Mouse (Mus musculus) embryonic facial prominence, embryonic 10.5 days (tissue): ENCODE measurements around the gene Ffar4. TPM values are rescaled to one million over a fixed set of nuclear protein-coding genes. Genes with fewer than 3 reads are reported as not detected.

Source experiments
- DNase-seq: peaks from one replicate; pipeline ENCODE4 v3.0.0-alpha.2; 2017; ENCODE audit warnings: low spot score
- H3K27ac ChIP-seq: fragments of 300-500 bp; sonication (generic); replicated peaks from 2 replicates; pipeline ENCODE4 v1.5.1; 2016; ENCODE audit warnings: mild to moderate bottlenecking
- H3K27me3 ChIP-seq: fragments of 300-500 bp; sonication (generic); replicated peaks from 2 replicates; pipeline ENCODE4 v1.6.1; 2016; ENCODE audit warnings: low read depth, mild to moderate bottlenecking; ENCODE audit not compliant: poor library complexity, severe bottlenecking
- H3K36me3 ChIP-seq: fragments of 300-500 bp; sonication (generic); replicated peaks from 2 replicates; pipeline ENCODE4 v1.6.1; 2016; ENCODE audit warnings: mild to moderate bottlenecking, moderate library complexity
- H3K4me1 ChIP-seq: fragments of 300-500 bp; sonication (generic); 2 replicates; pipeline ENCODE4 v1.6.1; 2016
- H3K4me3 ChIP-seq: fragments of 300-500 bp; sonication (generic); 2 replicates; pipeline ENCODE4 v1.5.1; 2016; ENCODE audit warnings: mild to moderate bottlenecking, moderate library complexity
- H3K9me3 ChIP-seq: fragments of 300-500 bp; sonication (generic); 2 replicates; pipeline ENCODE4 v1.6.1; 2016; ENCODE audit warnings: mild to moderate bottlenecking
- WGBS: fragments of 180-500 bp; shearing (Covaris S2); methylation state at CpG from one replicate; pipeline ENCODE4 v1.1.7; 2016; 5-methylcytosine and 5-hydroxymethylcytosine counted together
- polyA plus RNA-seq: library from polyadenylated mRNA; unstranded; fragments of >200 nt; fragmentation: Nextera tagmentation; extraction: Ambion mirVana; gene quantifications from 2 replicates; pipeline ENCODE4 v1.2.1, GENCODE M21; 2016

Gene Ffar4
- polyA plus RNA-seq, 1 experiment from 2014 or later: not detected

DNA sequence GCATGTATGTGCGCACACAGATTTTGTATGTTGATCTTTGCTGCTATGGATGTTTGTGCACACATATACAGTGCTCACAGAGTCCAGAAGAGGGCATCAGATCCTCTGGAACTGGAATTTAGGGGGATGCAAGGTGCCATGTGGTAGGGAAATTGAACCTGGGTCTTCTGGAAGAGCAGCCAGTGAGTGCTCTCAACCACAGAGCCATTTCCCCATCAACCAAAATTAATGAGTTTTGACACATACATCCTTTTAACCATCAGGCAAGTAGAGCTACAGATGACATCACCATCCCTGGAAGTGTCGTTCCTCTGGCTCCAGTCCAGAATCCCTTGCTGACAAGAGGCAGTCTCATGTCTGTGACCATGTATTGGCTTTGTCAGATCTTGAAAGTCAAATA is 20.6 kb upstream of the Ffar4 start:
- no peak for DNase-seq
- Histone ChIP-seq H3K27ac (no peak overlapping the region), H3K36me3 (peaks cover 43% of the 10 kb centered on the region), H3K9me3 (no peaks in the 10 kb centered on the region), H3K27me3 (no peaks in the 10 kb centered on the region), H3K4me1 (no peaks in the 10 kb centered on the region), H3K4me3 (no peak overlapping the region)
- WGBS: 85% methylated on average over 2 of the region's 2 CpGs

DNA sequence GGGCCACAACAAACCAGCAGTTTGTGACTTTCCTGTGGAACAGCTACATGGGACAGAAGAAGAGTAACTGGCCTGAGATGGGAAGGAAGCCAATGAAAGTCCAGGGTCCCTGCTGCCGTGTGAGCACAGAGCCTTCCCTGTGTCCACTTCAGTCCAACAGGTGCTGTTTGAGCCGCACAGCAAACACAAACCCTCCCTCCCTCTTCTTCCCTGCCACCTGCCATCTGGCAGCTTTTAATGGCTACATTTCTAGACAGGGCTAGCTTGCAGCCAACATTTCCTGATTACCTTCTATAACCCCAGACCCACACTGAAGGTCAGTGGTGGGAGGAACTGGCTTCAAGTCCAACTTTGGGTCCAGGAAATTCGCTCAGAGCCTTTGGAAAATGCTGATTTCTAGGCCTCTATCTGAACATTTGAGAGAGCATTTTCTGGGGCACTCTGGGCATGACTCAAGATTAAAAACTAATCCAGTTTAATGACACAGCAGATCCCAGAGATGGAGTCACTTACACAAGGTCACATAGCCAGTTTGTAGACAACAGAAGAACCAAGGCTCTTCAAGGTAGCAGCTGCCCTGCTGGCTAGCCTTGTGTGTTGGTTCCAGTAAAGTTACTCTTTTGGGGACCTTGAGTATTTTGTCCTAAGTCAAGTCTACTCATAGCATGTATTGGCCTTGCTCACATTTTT is 18.9 kb upstream of the Ffar4 start:
- 68% methylated on average over 3 of the region's 3 CpGs for WGBS
- Histone ChIP-seq H3K9me3 (no peaks in the 10 kb centered on the region), H3K36me3 (peaks cover 25% of the 10 kb centered on the region), H3K4me1 (no peaks in the 10 kb centered on the region), H3K4me3 (no peak overlapping the region), H3K27ac (no peak overlapping the region), H3K27me3 (no peaks in the 10 kb centered on the region)
- DNase-seq: no peak

DNA sequence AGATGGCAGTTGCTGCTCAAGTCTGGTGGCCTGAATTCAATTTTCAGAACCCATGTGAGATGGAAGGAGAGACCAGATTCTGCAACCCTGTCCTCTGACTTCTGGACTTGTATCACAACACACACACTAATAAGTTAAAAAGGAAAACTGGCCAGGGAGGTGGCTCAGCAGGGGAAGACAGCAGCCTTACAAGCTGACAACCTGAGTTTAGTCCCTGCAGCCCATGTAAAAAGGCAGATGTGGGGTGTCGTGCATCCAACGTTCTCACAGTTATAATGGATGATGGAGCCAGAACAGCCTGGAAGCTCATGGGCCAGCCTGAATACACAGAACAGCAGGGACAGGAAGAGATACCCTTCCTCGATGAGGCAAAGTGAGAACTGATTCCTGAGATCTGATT is 15.5 kb upstream of the Ffar4 start:
- DNase-seq: no peak
- WGBS: 79% methylated on average over 3 of the region's 3 CpGs
- Histone ChIP-seq H3K4me3 (no peak overlapping the region), H3K9me3 (no peaks in the 10 kb centered on the region), H3K36me3 (no peaks in the 10 kb centered on the region), H3K4me1 (no peaks in the 10 kb centered on the region), H3K27ac (no peak overlapping the region), H3K27me3 (no peaks in the 10 kb centered on the region; the same call in 1 of the 2 replicates)

DNA sequence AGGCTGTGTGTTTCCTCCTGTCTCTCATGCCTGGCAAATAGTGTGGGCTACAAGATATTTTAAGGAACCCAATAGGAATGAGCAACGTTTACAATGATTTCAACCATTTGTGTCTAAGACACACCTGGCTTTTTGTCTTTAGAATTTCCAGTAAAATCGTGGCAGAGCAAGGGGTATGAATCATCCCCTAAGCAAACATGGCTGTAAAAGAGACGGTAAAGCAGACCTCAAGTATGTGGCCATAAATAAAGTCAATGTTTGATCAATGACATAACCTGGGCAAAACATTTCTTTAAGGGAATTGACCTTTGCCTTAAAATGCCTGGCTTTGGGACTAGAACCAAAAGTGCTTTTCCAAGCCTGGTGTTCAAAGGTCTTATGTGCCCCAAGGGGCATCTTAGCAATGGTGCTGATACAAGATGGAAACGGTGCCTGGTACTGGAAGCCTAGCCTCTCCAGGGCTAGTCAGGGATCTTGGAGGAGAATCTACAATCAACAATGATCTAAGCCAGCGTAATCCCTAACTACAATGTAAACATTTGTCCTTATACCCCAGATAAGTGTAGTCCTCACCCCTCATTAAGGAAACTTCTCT is 13.8 kb upstream of the Ffar4 start:
- Histone ChIP-seq H3K36me3 (no peaks in the 10 kb centered on the region), H3K27me3 (no peaks in the 10 kb centered on the region; the same call in 1 of the 2 replicates), H3K4me3 (no peak overlapping the region), H3K9me3 (no peaks in the 10 kb centered on the region), H3K27ac (no peak overlapping the region), H3K4me1 (no peaks in the 10 kb centered on the region)
- DNase-seq: no peak
- WGBS: 81% methylated on average over 5 of the region's 5 CpGs

DNA sequence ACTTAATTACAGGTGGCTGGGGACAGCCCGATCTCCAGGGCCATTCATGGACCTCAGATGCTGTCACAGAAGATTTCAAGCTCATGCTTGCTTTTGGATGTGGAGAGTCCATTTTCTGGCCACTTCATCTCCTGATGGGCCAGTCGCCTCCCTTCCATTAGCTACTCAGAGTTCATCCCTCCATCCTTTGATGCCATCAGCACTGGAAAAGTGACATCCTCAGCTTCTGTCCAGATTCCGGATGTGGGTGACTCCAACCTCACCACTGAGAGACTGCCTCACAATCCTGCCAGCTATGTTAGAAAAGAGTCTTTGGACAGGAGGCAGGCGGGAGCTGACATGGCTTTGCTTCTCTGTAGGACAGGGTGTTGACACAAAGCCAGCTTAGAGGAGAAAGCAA is 11.0 kb upstream of the Ffar4 start:
- Histone ChIP-seq H3K9me3 (no peaks in the 10 kb centered on the region), H3K4me1 (no peaks in the 10 kb centered on the region), H3K27me3 (no peaks in the 10 kb centered on the region; the same call in 1 of the 2 replicates), H3K27ac (no peak overlapping the region), H3K4me3 (no peak overlapping the region), H3K36me3 (no peaks in the 10 kb centered on the region)
- 87% methylated on average over 4 of the region's 4 CpGs for WGBS
- DNase-seq: no peak

DNA sequence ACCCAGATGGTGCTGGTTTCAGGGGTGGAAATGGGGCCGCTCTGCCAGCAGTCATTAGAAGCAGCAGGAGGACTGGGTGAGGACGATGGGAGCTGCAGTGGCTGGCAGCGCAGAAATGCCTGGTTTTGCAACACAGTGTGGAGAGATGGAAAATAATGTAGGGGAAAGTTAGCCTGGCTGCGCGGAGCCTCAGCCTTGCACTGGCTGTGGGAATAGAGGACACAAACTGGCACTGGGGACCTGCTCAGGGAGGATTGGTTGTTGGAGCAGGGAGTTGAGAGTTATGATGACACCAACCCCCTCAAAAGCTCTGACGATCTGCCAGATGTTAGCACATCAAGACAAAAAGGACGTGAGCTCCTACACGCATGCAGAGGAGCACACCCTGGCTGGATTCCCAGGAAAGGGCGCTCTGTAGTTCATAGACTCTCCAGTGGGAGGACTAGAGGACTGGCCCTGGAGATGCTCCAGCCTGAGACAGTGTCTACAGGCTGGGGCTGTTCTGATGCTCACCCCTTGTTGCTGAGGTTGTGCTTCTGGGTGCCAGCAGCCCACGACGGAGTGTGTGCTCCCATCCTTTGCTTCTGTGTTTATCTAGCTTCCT is 9.8 kb upstream of the Ffar4 start:
- Histone ChIP-seq H3K27ac (no peak overlapping the region), H3K4me1 (no peaks in the 10 kb centered on the region), H3K9me3 (no peaks in the 10 kb centered on the region), H3K4me3 (no peak overlapping the region), H3K27me3 (no peaks in the 10 kb centered on the region; the same call in 1 of the 2 replicates), H3K36me3 (no peaks in the 10 kb centered on the region)
- 66% methylated on average over 11 of the region's 11 CpGs for whole genome bisulfite sequencing
- DNase-seq: peak; percentile 30

DNA sequence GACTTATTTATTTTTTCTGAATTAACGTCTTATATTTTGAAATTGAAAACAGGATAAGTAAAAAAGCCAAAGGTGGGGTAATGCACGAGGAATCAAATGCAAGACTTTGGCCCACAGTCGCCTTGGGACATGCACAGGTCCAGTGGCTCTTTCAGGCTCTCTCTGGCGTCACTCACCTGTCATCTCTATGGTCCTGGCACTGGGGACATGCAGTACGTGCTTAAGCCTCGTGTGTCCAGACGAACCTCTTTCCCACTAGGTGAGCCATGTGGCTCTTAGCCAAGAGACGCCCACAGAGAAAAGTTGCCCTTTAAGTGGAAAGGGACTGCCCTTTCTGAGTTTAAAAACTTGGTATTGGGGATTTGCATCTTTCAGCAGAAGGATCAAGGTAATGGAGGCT is 7.5 kb upstream of the Ffar4 start:
- H3K4me1 ChIP-seq: no peaks in the 10 kb centered on the region
- no peaks in the 10 kb centered on the region for H3K36me3 ChIP-seq
- peaks cover 11% of the 10 kb centered on the region for H3K27me3 ChIP-seq
- 84% methylated on average over 8 of the region's 8 CpGs for WGBS
- DNase-seq: no peak
- no peak overlapping the region for H3K4me3 ChIP-seq
- H3K27ac ChIP-seq: no peak overlapping the region
- no peaks in the 10 kb centered on the region for H3K9me3 ChIP-seq

DNA sequence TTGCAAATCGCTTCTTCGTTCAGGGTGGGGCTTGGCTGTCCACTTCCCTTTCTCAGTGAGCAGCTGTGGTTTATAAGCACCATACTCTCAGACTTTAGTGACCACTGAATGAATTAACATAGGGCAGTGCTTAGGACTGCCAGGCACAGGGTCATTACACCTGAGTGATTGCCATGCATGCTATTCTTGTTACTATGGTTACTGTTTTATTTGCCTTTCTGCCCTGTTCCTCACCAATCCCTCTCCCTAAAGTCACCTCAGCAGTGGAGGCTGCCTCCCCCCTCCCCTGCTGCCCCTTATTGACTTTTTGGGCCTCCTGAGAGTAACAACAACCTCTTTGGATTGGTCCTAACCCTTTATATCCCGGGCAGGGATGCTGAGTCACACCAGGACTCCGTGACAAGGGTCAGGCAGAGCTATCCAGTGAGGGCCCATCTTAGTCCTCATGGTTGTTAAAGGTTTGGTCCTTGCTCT is 5.3 kb upstream of the Ffar4 start:
- DNase-seq: no peak
- Histone ChIP-seq H3K4me1 (peaks cover 9% of the 10 kb centered on the region), H3K4me3 (no peak overlapping the region), H3K36me3 (no peaks in the 10 kb centered on the region), H3K9me3 (no peaks in the 10 kb centered on the region), H3K27ac (no peak overlapping the region), H3K27me3 (peaks cover 32% of the 10 kb centered on the region)
- WGBS: 72% methylated on average over 4 of the region's 4 CpGs

DNA sequence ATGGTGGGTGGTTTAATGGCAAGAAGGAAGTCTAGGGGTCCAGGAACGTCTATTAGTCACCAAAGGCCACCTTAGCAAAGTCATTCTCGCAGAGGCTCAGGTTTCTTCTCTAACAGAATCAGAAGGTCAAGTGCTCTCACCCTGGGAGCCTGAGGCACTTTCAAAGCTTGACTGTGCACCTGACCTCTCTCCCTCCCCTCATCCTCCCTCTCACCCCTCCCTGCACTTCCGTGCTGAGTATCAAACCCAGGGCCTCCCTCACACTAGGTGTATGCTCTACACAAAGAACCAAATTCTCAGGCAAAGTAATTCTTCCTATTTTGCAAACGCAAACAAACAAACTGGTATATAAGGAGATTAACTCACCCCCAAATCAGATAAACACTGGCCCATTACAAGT is 640 bp upstream of the Ffar4 start:
- no peaks in the 10 kb centered on the region for H3K9me3 ChIP-seq
- peaks cover 23% of the 10 kb centered on the region for H3K4me1 ChIP-seq
- no peak overlapping the region for H3K27ac ChIP-seq
- no peak overlapping the region for H3K4me3 ChIP-seq
- WGBS: 6% methylated on average over 4 of the region's 4 CpGs
- no peaks in the 10 kb centered on the region for H3K36me3 ChIP-seq
- DNase-seq: peak; percentile 36
- peaks cover 79% of the 10 kb centered on the region for H3K27me3 ChIP-seq

DNA sequence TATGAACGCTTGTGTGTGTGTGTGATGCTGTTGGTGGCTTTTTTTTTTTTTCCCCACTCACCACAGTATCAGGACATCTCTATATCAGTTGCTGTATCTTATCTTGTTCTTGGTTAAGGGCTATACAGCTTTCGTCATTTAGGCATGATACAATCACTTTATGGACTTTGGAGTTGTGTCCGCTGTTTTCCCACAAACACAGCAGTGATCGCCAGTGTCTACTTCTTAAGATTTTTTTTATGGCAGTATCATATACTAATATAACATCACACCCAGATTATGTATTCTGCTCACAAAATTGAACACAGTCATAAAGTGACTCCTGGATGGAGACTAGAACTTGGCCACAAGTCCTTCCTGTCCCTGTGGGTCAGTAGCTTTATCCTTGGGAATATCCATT is 11.0 kb downstream of the Ffar4 start:
- 90% methylated on average over 4 of the region's 4 CpGs for WGBS
- Histone ChIP-seq H3K9me3 (no peaks in the 10 kb centered on the region), H3K4me1 (no peaks in the 10 kb centered on the region), H3K4me3 (no peak overlapping the region), H3K27me3 (0 out of 2 replicates have a peak, but pooled peaks cover 11% of the 10 kb centered on the region), H3K27ac (no peak overlapping the region), H3K36me3 (no peaks in the 10 kb centered on the region)
- DNase-seq: no peak

DNA sequence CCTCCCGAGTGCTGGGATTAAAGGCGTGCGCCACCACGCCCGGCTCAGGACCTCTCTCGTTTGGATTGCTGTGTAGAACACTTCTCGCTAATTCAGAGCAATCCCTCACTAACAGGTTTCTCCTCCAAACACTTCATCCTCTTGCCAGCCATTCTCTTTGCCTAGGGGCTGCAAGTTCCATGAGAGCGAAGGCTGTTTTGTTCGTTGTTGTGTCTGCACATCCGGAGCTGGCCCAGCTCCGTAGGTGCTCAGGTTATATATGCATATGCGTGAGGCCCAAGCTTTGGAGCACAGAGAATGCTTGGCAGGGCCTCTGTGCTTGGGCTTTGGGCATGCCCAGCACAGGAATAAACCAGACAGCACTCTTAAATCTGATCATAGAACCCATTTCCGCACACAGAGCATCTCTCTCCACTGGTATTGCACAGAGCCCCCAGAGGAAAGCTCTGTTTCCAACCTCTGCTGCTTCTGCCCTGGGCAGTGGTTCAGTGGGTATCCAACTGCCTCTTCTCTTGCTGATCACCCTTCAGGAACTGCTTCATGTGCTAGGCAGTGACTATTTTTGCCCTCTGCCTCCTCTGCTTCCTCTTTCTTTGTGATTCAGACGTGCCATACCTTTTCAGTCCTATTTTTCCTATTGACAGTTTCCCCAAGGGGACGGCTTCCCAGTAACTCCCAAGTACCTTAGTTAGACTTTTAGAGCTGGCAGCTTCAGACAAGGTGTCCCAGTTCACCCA is 12.8 kb downstream of the Ffar4 start:
- no peaks in the 10 kb centered on the region for H3K36me3 ChIP-seq
- no peak overlapping the region for H3K4me3 ChIP-seq
- 0 out of 2 replicates have a peak, but pooled peaks cover 2% of the 10 kb centered on the region for H3K4me1 ChIP-seq
- DNase-seq: no peak
- H3K27me3 ChIP-seq: 0 out of 2 replicates have a peak, but pooled peaks cover 9% of the 10 kb centered on the region
- H3K27ac ChIP-seq: no peak overlapping the region
- H3K9me3 ChIP-seq: no peaks in the 10 kb centered on the region
- WGBS: 91% methylated on average over 15 of the region's 15 CpGs

DNA sequence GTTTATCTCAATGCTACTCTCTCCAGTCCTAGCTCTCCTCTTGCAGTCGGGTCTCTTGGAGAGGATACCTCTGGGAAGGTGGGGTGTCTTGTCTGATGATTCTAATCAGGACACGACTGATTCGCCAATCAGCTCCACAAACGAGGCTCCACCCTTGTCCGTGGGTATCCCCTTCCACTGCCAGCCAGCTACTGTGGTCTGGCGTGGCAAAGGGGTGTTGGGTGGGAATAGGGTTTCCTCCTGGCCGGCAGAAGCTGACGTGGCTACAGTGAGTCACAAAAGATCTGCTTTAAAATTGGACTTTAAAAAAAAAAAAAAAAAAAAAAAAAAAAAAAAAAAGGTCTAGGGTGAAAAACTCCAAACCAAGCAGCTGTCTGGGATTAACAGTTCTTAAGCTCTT is 14.2 kb downstream of the Ffar4 start:
- WGBS: 80% methylated on average over 8 of the region's 8 CpGs
- Histone ChIP-seq H3K9me3 (no peaks in the 10 kb centered on the region), H3K36me3 (no peaks in the 10 kb centered on the region), H3K27ac (no peak overlapping the region), H3K4me3 (no peak overlapping the region), H3K4me1 (0 out of 2 replicates have a peak, but pooled peaks cover 2% of the 10 kb centered on the region), H3K27me3 (0 out of 2 replicates have a peak, but pooled peaks cover 4% of the 10 kb centered on the region)
- no peak for DNase-seq
